Mouse (Mus musculus) bone marrow, adult 2 months (tissue): Measurements from ENCODE around the gene Slc30a1.

Experiments
- CTCF ChIP-seq: fragments of 200-500 bp; IDR thresholded peaks from 2 replicates; pipeline ENCODE4 v1.5.1; 2011; ENCODE audit warnings: low read length, control low read depth; ENCODE audit not compliant: control insufficient read depth, insufficient read depth
- POLR2A ChIP-seq: fragments of 200-500 bp; IDR thresholded peaks from 2 replicates; pipeline ENCODE4 v1.6.1; 2011; ENCODE audit warnings: low read depth, mild to moderate bottlenecking, control low read depth, low read length, borderline replicate concordance; ENCODE audit not compliant: control insufficient read depth

- TF ChIP-seq CTCF = no peak
- no peak for TF ChIP-seq POLR2A
Measured at GRCm38 (mm10) chr1:191930525-191931105, 24.0 kb downstream of the Slc30a1 start.
